Mouse (Mus musculus) heart, adult 2 months (tissue): ENCODE results near the gene Itfg1. TPM values are rescaled to one million over a fixed set of nuclear protein-coding genes. Genes with fewer than 3 reads are reported as not detected.
"Not testable (repeated sequence)": the region's sequence is repeated elsewhere in the genome, so short reads cannot be mapped to it uniquely, and the experiment has no call there.

Experiments
- DNase-seq, 2 experiments: peaks; one replicate each; pipeline ENCODE4 v3.0.0; 2021
- H3K27ac ChIP-seq: fragments of 200-600 bp; 2 replicates; pipeline ENCODE4 v1.8.1; 2022
- H3K27me3 ChIP-seq: fragments of 200-500 bp; 2 replicates; pipeline ENCODE4 v1.6.1; 2012; ENCODE audit warnings: mild to moderate bottlenecking, low read length, inconsistent platforms, mixed read lengths; ENCODE audit not compliant: control insufficient read depth, insufficient read depth
- H3K36me3 ChIP-seq: fragments of 200-500 bp; 2 replicates; pipeline ENCODE4 v1.6.1; 2012; ENCODE audit warnings: low read length, inconsistent platforms; ENCODE audit not compliant: control insufficient read depth, insufficient read depth
- H3K4me1 ChIP-seq: fragments of 200-500 bp; 2 replicates; pipeline ENCODE4 v1.6.1; 2011; ENCODE audit warnings: low read length; ENCODE audit not compliant: control insufficient read depth, insufficient read depth
- H3K4me3 ChIP-seq: fragments of 200-600 bp; 2 replicates; pipeline ENCODE4 v1.8.1; 2022
- H3K79me2 ChIP-seq: fragments of 200-500 bp; replicated peaks from 2 replicates; pipeline ENCODE4 v1.6.1; 2012; ENCODE audit warnings: mild to moderate bottlenecking, inconsistent platforms, low read length, moderate library complexity, mixed read lengths; ENCODE audit not compliant: control insufficient read depth, insufficient read depth
- H3K9ac ChIP-seq: fragments of 200-500 bp; 2 replicates; pipeline ENCODE4 v1.6.1; 2012; ENCODE audit warnings: low read depth, mild to moderate bottlenecking, control low read depth, inconsistent platforms, low read length, mixed read lengths
- CTCF ChIP-seq: fragments of 200-600 bp; IDR thresholded peaks from 2 replicates; pipeline ENCODE4 v1.8.1; 2022; ENCODE audit warnings: antibody characterized with exemption, mild to moderate bottlenecking, moderate library complexity
- EP300 ChIP-seq: fragments of 200-500 bp; IDR thresholded peaks from 2 replicates; pipeline ENCODE4 v1.6.1; 2011; ENCODE audit warnings: low read depth, low read length, control low read depth; ENCODE audit not compliant: insufficient read depth
- POLR2A ChIP-seq: fragments of 200-500 bp; IDR thresholded peaks from 2 replicates; pipeline ENCODE4 v1.6.1; 2011; ENCODE audit warnings: mild to moderate bottlenecking, low read depth, low read length, control low read depth; ENCODE audit not compliant: insufficient read depth
- WGBS: fragments of 180-500 bp; shearing (Covaris S2); methylation state at CpG from one replicate; pipeline ENCODE4 v1.1.7; 2018; 5-methylcytosine and 5-hydroxymethylcytosine counted together
- intact Hi-C: fragments of 180-260 bp; cut with DNase I; formaldehyde crosslinking; loops from one replicate; pipeline ENCODE4 v1.15.1; 2025
- polyA plus RNA-seq: library from polyadenylated mRNA; depleted of rRNA; stranded (reverse); fragments of >200 nt; gene quantifications from 2 replicates; pipeline ENCODE4 v1.2.3, GENCODE M21; 2012
- total RNA-seq, 2 experiments: library from RNA; stranded (reverse); gene quantifications; 2 replicates each; pipeline ENCODE4 v1.2.3; 2021

The Itfg1 gene
- total and polyA plus RNA-seq, 3 experiments: 13.9 to 46.9 (median 45.9) TPM

GRCm38 (mm10) chr8:85813621-85814020 is 27.1 kb downstream of the Itfg1 start:
- TF ChIP-seq CTCF (no peak), EP300 (no peak), POLR2A (no peak)
- no peak for DNase-seq
- Histone ChIP-seq H3K79me2 (no peaks in the 10 kb centered on the region), H3K4me3 (no peak overlapping the region), H3K27me3 (no peaks in the 10 kb centered on the region), H3K9ac (no peak overlapping the region), H3K4me1 (no peaks in the 10 kb centered on the region), H3K36me3 (no peaks in the 10 kb centered on the region; the same call in 1 of the 2 replicates), H3K27ac (no peak overlapping the region)
- intact Hi-C loops: no loop called here

GRCm38 (mm10) chr8:85801408-85801807 is 39.3 kb downstream of the Itfg1 start:
- H3K27me3 ChIP-seq: no peaks in the 10 kb centered on the region
- no peak overlapping the region for H3K4me3 ChIP-seq

GRCm38 (mm10) chr8:85800164-85800563 is 40.6 kb downstream of the Itfg1 start:
- intact Hi-C loops: no loop called here
- Histone ChIP-seq H3K4me3 (no peak overlapping the region), H3K79me2 (no peaks in the 10 kb centered on the region), H3K36me3 (no peaks in the 10 kb centered on the region), H3K9ac (no peak overlapping the region), H3K27me3 (no peaks in the 10 kb centered on the region), H3K4me1 (no peaks in the 10 kb centered on the region), H3K27ac (no peak overlapping the region)
- no peak for DNase-seq
- WGBS: 93% methylated on average over 1 of the region's 1 CpGs
- no peak for TF ChIP-seq CTCF
- TF ChIP-seq EP300: no peak
- no peak for TF ChIP-seq POLR2A

More at GRCm38 (mm10) chr8:85801408-85801807, 39.3 kb downstream of the Itfg1 start:
- H3K79me2 ChIP-seq: no peaks in the 10 kb centered on the region
- no peak for TF ChIP-seq POLR2A
- no peak for TF ChIP-seq EP300
- TF ChIP-seq CTCF: no peak
- no peak overlapping the region for H3K27ac ChIP-seq
- intact Hi-C loops: no loop called here
- no peaks in the 10 kb centered on the region for H3K4me1 ChIP-seq
- DNase-seq: no peak
- 85% methylated on average over 1 of the region's 1 CpGs for WGBS
- no peaks in the 10 kb centered on the region for H3K36me3 ChIP-seq
- no peak overlapping the region for H3K9ac ChIP-seq

- intact Hi-C loops, H3K36me3 ChIP-seq, H3K4me1 ChIP-seq, H3K4me3 ChIP-seq, H3K27ac ChIP-seq, H3K9ac ChIP-seq, H3K27me3 ChIP-seq, H3K79me2 ChIP-seq, DNase-seq: not testable (repeated sequence)
- WGBS: 88% methylated on average over 1 of the region's 1 CpGs
Observed at GRCm38 (mm10) chr8:85796392-85796791, 44.3 kb downstream of the Itfg1 start.

GRCm38 (mm10) chr8:85788341-85788740 is 52.4 kb downstream of the Itfg1 start:
- WGBS: 97% methylated on average over 3 of the region's 3 CpGs
- H3K27me3 ChIP-seq: no peaks in the 10 kb centered on the region
- no peaks in the 10 kb centered on the region for H3K4me1 ChIP-seq
- H3K4me3 ChIP-seq: no peak overlapping the region
- no peaks in the 10 kb centered on the region for H3K36me3 ChIP-seq
- TF ChIP-seq EP300 (no peak), POLR2A (no peak), CTCF (no peak)
- H3K27ac ChIP-seq: no peak overlapping the region
- H3K79me2 ChIP-seq: no peaks in the 10 kb centered on the region
- no peak overlapping the region for H3K9ac ChIP-seq
- intact Hi-C loops: no loop called here
- no peak for DNase-seq

GRCm38 (mm10) chr8:85787909-85788308 is 52.8 kb downstream of the Itfg1 start:
- 89% methylated on average over 3 of the region's 4 CpGs for WGBS
- Histone ChIP-seq H3K79me2 (no peaks in the 10 kb centered on the region), H3K36me3 (no peaks in the 10 kb centered on the region), H3K4me3 (no peak overlapping the region), H3K9ac (no peak overlapping the region), H3K27ac (no peak overlapping the region), H3K27me3 (no peaks in the 10 kb centered on the region), H3K4me1 (no peaks in the 10 kb centered on the region)
- intact Hi-C loops: no loop called here
- DNase-seq: no peak
- TF ChIP-seq EP300: no peak
